Mouse (Mus musculus): Measurements from ENCODE around the gene Csf2rb2.
"Not testable (repeated sequence)": the region's sequence is repeated elsewhere in the genome, so short reads cannot be mapped to it uniquely, and the experiment has no call there.

Gene Csf2rb2

GRCm38 (mm10) chr15:78257326-78258050 lies 48.0 kb downstream of the Csf2rb2 start:
- DNase-seq (ENCODE audit: low read depth, low spot score), result no peak

- not testable (repeated sequence) for DNase-seq (ENCODE audit: low read depth, low spot score)
Measured at GRCm38 (mm10) chr15:78256602-78257259, 48.8 kb downstream of the Csf2rb2 start.

- no peak for DNase-seq (ENCODE audit: low read depth, low spot score)
Measured at GRCm38 (mm10) chr15:78254751-78255150, 50.8 kb downstream of the Csf2rb2 start.

- no peak for DNase-seq (ENCODE audit: low read depth, low spot score)
Measured at GRCm38 (mm10) chr15:78248410-78248809, 57.1 kb downstream of the Csf2rb2 start.

GRCm38 (mm10) chr15:78247659-78248058 lies 57.9 kb downstream of the Csf2rb2 start:
- no peak for DNase-seq (ENCODE audit: low read depth, low spot score)

GRCm38 (mm10) chr15:78246143-78247116 lies 59.1 kb downstream of the Csf2rb2 start:
- no peak for DNase-seq (ENCODE audit: low read depth, low spot score)

- DNase-seq (ENCODE audit: low read depth, low spot score), result no peak
Measured at GRCm38 (mm10) chr15:78244695-78245492, 60.6 kb downstream of the Csf2rb2 start, which contains the start of gene Ncf4. Gene Ncf4 (plus strand): TSS chr15:78244801.

- no peak for DNase-seq (ENCODE audit: low read depth, low spot score)
Measured at GRCm38 (mm10) chr15:78243774-78244173, 61.7 kb downstream of the Csf2rb2 start.

- DNase-seq (ENCODE audit: low read depth, low spot score), result no peak
Measured at GRCm38 (mm10) chr15:78243061-78243460, 62.5 kb downstream of the Csf2rb2 start.

GRCm38 (mm10) chr15:78241335-78241734 lies 64.2 kb downstream of the Csf2rb2 start:
- no peak for DNase-seq (ENCODE audit: low read depth, low spot score)

- DNase-seq (ENCODE audit: low read depth, low spot score), result no peak
Measured at GRCm38 (mm10) chr15:78239956-78240617, 65.4 kb downstream of the Csf2rb2 start.

- DNase-seq (ENCODE audit: low read depth, low spot score), result no peak
Measured at GRCm38 (mm10) chr15:78239453-78239852, 66.1 kb downstream of the Csf2rb2 start.

- no peak for DNase-seq (ENCODE audit: low read depth, low spot score)
Measured at GRCm38 (mm10) chr15:78234823-78235509, 70.6 kb downstream of the Csf2rb2 start.
